Mouse (Mus musculus) skeletal muscle tissue, adult 2 months (tissue): ENCODE measurements around the gene Malrd1.
"Not testable (repeated sequence)": the region's sequence is repeated elsewhere in the genome, so short reads cannot be mapped to it uniquely, and the experiment has no call there.

Experiments used
- DNase-seq: peaks from one replicate; pipeline ENCODE4 v3.0.0-alpha.2; 2012; ENCODE audit warnings: low read depth, low spot score

Gene Malrd1

GRCm38 (mm10) chr2:15526241-15526924 is at the start of gene Malrd1:
Gene Malrd1, plus strand, starts transcription at chr2:15526479.
- no peak for DNase-seq

GRCm38 (mm10) chr2:15538643-15539042 is 12.4 kb downstream of the Malrd1 start:
- DNase-seq, result no peak

- no peak for DNase-seq
Observed at GRCm38 (mm10) chr2:15613327-15613948, 87.2 kb downstream of the Malrd1 start.

GRCm38 (mm10) chr2:15614026-15614425 is 87.7 kb downstream of the Malrd1 start:
- DNase-seq, result no peak

GRCm38 (mm10) chr2:15635761-15636160 is 109.5 kb downstream of the Malrd1 start:
- DNase-seq, result no peak

GRCm38 (mm10) chr2:15643864-15644263 is 117.6 kb downstream of the Malrd1 start:
- no peak for DNase-seq

- DNase-seq, result no peak
Observed at GRCm38 (mm10) chr2:15656388-15656787, 130.1 kb downstream of the Malrd1 start.

GRCm38 (mm10) chr2:15702977-15703376 is 176.7 kb downstream of the Malrd1 start:
- no peak for DNase-seq

GRCm38 (mm10) chr2:15740945-15741344 is 214.7 kb downstream of the Malrd1 start:
- no peak for DNase-seq

- DNase-seq, result no peak
Observed at GRCm38 (mm10) chr2:15744979-15745688, 218.9 kb downstream of the Malrd1 start.

- no peak for DNase-seq
Observed at GRCm38 (mm10) chr2:15784818-15785217, 258.5 kb downstream of the Malrd1 start.

GRCm38 (mm10) chr2:15815724-15816123 is 289.4 kb downstream of the Malrd1 start:
- no peak for DNase-seq

GRCm38 (mm10) chr2:15869380-15869779 is 343.1 kb downstream of the Malrd1 start:
- no peak for DNase-seq

- no peak for DNase-seq
Observed at GRCm38 (mm10) chr2:15893418-15894120, 367.3 kb downstream of the Malrd1 start.

- no peak for DNase-seq
Observed at GRCm38 (mm10) chr2:15925432-15925831, 399.2 kb downstream of the Malrd1 start.

- DNase-seq, result no peak
Observed at GRCm38 (mm10) chr2:15926041-15926440, 399.8 kb downstream of the Malrd1 start.

- no peak for DNase-seq
Observed at GRCm38 (mm10) chr2:15931479-15931878, 405.2 kb downstream of the Malrd1 start.

GRCm38 (mm10) chr2:15931924-15932323 is 405.6 kb downstream of the Malrd1 start:
- no peak for DNase-seq

- no peak for DNase-seq
Observed at GRCm38 (mm10) chr2:15932340-15932739, 406.1 kb downstream of the Malrd1 start.

GRCm38 (mm10) chr2:16002925-16003324 is 476.6 kb downstream of the Malrd1 start:
- no peak for DNase-seq

- DNase-seq, result not testable (repeated sequence)
Observed at GRCm38 (mm10) chr2:16017046-16017445, 490.8 kb downstream of the Malrd1 start.

GRCm38 (mm10) chr2:16017719-16018118 is 491.4 kb downstream of the Malrd1 start:
- DNase-seq, result not testable (repeated sequence)
